25 mouse cellular contexts compared by ENCODE assay signal in the genomic region with DNA sequence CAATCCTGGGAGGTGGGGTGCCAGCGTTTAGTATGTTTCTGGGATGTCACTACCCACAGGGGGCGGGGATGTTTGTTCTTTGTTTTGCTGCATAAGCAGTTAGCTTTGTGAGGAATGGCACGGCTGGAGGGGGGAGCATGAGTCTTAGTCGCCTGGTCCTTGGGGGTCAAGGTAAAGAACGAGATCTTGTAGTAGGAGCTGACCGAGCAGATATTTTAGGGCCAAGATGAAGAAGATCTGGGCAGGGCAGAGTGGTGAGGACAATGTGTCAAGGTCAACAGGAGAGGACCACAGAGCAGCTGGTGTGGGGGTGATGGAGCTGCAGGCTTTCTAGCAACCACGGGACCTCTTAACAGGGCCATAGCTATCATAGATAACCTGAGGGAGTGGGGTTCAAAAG. TPM values are rescaled to one million over a fixed set of nuclear protein-coding genes. Genes with fewer than 3 reads are reported as not detected.
DNase-seq lines count a peak whose midpoint lies in the region; ATAC-seq and TF ChIP-seq lines count a peak whose summit lies in the region.
"Had no signal": no experiment of that assay in that cellular context is flagged by ENCODE, and none has a peak within 500 bp of the region (broad histone marks: within the 10 kb centered on the region; RNA-seq: fewer than 3 reads in every experiment).

No protein-coding gene starts in this region.

- H3K27ac ChIP-seq in gastrocnemius, adult 2 months, result peak overlapping the region; percentile 46; the same call in 1 of the 2 replicates
- H3K27ac ChIP-seq: embryonic facial prominence, embryonic 12.5 days; embryonic facial prominence, embryonic 15.5 days; hindbrain, embryonic 10.5 days; hindbrain, embryonic 13.5 days; intestine, embryonic 15.5 days had no signal

- DNase-seq in cerebellum, adult 11-12 months, result peak; percentile 63
- no peak for DNase-seq in cerebellum, postnatal 4 days (ENCODE audit: low spot score in 2 of 2)
- DNase-seq in gastrocnemius, adult 2 months, result no peak
- no peak for DNase-seq in gastrocnemius, postnatal 4 days (ENCODE audit: low spot score in 2 of 2)
- peak; percentile 59 for DNase-seq in cerebellum, adult 9-11 months
- DNase-seq: adrenal gland, postnatal 10 days; adrenal gland, postnatal 36 days; B cell, adult 2 months; forebrain, postnatal 0 days; gastrocnemius, postnatal 25 days; kidney, adult 11 months had no signal

- intact Hi-C loops in gastrocnemius, adult 2 months (cut with DNase I), result no loop called here

- no peak for TF ChIP-seq CTCF in gastrocnemius, adult 2 months (IDR thresholded peaks at IDR 0.05)

- H3K4me3 ChIP-seq in gastrocnemius, adult 2 months, result no peak overlapping the region
- H3K4me3 ChIP-seq: embryonic facial prominence, embryonic 12.5 days; embryonic facial prominence, embryonic 15.5 days; hindbrain, embryonic 10.5 days; hindbrain, embryonic 13.5 days; intestine, embryonic 15.5 days had no signal

- no peak for ATAC-seq in monocyte, adult 5-6 weeks (replicated peaks; ENCODE audit: insufficient number of reproducible peaks, low FRiP score, low TSS enrichment, poor library complexity, severe bottlenecking)
- ATAC-seq: forebrain, embryonic 14.5 days; forebrain, postnatal 0 days; hindbrain, embryonic 16.5 days; intestine, embryonic 15.5 days; Patski had no signal

RNA-seq across cellular contexts. Expression of a gene that starts 28.0 kb away (rescaled TPM):
- total RNA-seq in gastrocnemius, adult 2 months (2021), result 10 to 100 TPM; 12.2 to 20.4 TPM
- total RNA-seq in gastrocnemius, postnatal 4 days (2021), result 10 to 100 TPM; 30.4 to 35.7 TPM
- not detected in 3 replicates for total RNA-seq in monocyte, adult 5-6 weeks (2017)
- total RNA-seq: CH12.LX had no signal

RNA-seq across cellular contexts. Expression of a gene that starts 40.7 kb away (rescaled TPM):
- under 1 TPM in 1 of 2 experiments, not detected in 1; 0.23 TPM for total RNA-seq in gastrocnemius, adult 2 months (2021)
- total RNA-seq in gastrocnemius, postnatal 4 days (2021), result under 1 TPM; 0.49 to 0.54 TPM
- 0.85 TPM in 1 of 3 replicates, not detected in the others for total RNA-seq in monocyte, adult 5-6 weeks (2017)
- total RNA-seq: adrenal gland, adult 18-20 months; adrenal gland, postnatal 36 days; CH12.LX; common myeloid progenitor, adult 5-6 weeks; G1E; granulocyte monocyte progenitor cell, adult 5-6 weeks had no signal

RNA-seq across cellular contexts. Expression of a gene that starts 50.2 kb away (rescaled TPM):
- total RNA-seq in gastrocnemius, adult 2 months (2021), result 1 to 10 TPM; 3.0 to 4.6 TPM
- total RNA-seq in gastrocnemius, postnatal 4 days (2021), result 10 to 100 TPM; 13.6 to 15.2 TPM
- total RNA-seq in monocyte, adult 5-6 weeks (2017), result 11.2 to 12.6 TPM (median 11.7 TPM) in 3 replicates

Comparison
In these comparisons a context has a peak if more than half of its experiments do, and no peak if none do; other contexts are left out.
1. DNase-seq: peak in cerebellum, adult 11-12 months (single experiment) and cerebellum, adult 9-11 months (single experiment); none in cerebellum, postnatal 4 days (0 of 2), gastrocnemius, adult 2 months (single experiment) and gastrocnemius, postnatal 4 days (0 of 2).
2. RNA of a gene that starts 28.0 kb away (total RNA-seq): 30.4 to 35.7 TPM in gastrocnemius, postnatal 4 days and 12.2 to 20.4 TPM in gastrocnemius, adult 2 months; not detected in monocyte, adult 5-6 weeks; every median in the first group is over 10 times any median in the second.